Comparison of ENCODE assay signal across 16 mouse cellular contexts in the genomic region with DNA sequence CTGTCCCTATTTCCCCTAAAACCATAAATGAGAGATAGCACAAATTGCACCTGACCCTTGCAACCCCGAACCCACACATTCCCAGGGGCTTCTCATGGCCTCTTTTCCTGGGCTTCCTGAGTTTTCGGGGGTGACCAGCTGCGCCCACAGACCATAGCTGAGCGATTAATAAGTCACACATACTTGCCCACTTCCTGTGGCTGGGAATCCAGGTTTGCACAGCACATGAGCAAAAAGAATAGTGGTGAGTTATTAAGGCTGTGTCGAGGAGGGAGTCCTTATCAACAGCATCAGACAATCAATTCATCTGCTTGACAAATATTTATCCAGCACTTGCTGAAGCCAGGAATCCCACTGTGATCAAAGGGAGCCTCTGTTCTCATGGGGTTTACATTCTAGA.
"Had no signal": no experiment of that assay in that cellular context is flagged by ENCODE, and none has a peak within 500 bp of the region (broad histone marks: within the 10 kb centered on the region; RNA-seq: fewer than 3 reads in every experiment).

No protein-coding gene starts in this region.

- H3K4me3 ChIP-seq: limb, embryonic 12.5 days; limb, embryonic 15.5 days; megakaryocyte, embryonic 14.5 days; midbrain, embryonic 15.5 days; neural tube, embryonic 13.5 days had no signal

- DNase-seq: kidney, adult 2 months; kidney, postnatal 14 days; kidney, postnatal 4 days; left cerebral cortex, postnatal 4 days; liver, postnatal 0 days; thymus, postnatal 25 days had no signal

- H3K9ac ChIP-seq: limb, embryonic 12.5 days; limb, embryonic 15.5 days; liver, embryonic 14.5 days; liver, postnatal 0 days; midbrain, embryonic 15.5 days; neural tube, embryonic 13.5 days had no signal

- H3K4me2 ChIP-seq: limb, embryonic 12.5 days; limb, embryonic 15.5 days; liver, embryonic 11.5 days; midbrain, embryonic 11.5 days; midbrain, embryonic 15.5 days; neural tube, embryonic 13.5 days had no signal

- H3K27ac ChIP-seq: limb, embryonic 12.5 days; limb, embryonic 15.5 days; liver, embryonic 14.5 days; midbrain, embryonic 15.5 days; neural tube, embryonic 13.5 days; stomach, postnatal 0 days had no signal

- H3K36me3 ChIP-seq: limb, embryonic 12.5 days; limb, embryonic 15.5 days; midbrain, embryonic 15.5 days; neural tube, embryonic 13.5 days had no signal

- ATAC-seq: intestine, embryonic 16.5 days; liver, postnatal 0 days; midbrain, embryonic 15.5 days had no signal

- H3K9me3 ChIP-seq: limb, embryonic 12.5 days; limb, embryonic 15.5 days; midbrain, embryonic 15.5 days; neural tube, embryonic 13.5 days had no signal

- H3K27me3 ChIP-seq: limb, embryonic 15.5 days; midbrain, embryonic 15.5 days had no signal
